Mouse (Mus musculus): Measurements from ENCODE around the gene Pinlyp. TPM values are rescaled to one million over a fixed set of nuclear protein-coding genes. Genes with fewer than 3 reads are reported as not detected.
A peak's percentile ranks its signal among the peaks of the same experiment; 100 is the strongest.

Pinlyp gene
- total RNA-seq, 2 experiments from 2014 or later, result not detected

DNA sequence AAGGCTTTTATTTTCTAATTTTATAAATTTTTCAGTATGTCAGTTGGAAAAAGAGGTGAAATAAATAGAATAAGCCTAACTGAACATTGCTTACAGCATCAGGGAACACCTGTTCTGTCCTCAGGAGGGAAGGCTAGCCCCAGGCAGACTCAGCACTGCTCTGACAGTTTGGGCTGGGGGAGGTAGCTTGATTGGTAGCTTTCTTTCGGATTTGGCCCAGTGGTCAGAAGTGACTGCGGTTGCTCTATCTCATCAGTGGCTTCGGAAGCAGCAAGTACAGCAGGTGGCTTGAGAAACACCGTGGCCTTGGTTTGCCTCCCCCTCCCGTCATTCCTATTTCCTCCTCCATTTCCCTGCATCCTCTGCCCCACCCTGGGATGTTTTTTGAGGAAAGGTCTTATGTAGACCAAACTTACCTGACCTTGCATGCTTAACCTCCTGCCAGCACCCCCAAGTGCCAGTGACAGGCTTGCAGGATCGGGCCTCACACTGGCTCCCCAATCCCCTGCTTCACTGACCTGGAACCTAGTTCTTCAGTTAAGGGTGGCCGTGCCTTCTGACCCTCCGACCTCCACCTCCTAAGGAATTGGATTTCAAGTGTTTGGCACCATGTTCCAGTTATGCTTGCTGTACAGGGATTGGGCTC is 17.4 kb upstream of the Pinlyp start:
- DNase-seq (ENCODE audit: extremely low spot score in 1 of 2, low spot score in 1 of 2), result no peak

DNA sequence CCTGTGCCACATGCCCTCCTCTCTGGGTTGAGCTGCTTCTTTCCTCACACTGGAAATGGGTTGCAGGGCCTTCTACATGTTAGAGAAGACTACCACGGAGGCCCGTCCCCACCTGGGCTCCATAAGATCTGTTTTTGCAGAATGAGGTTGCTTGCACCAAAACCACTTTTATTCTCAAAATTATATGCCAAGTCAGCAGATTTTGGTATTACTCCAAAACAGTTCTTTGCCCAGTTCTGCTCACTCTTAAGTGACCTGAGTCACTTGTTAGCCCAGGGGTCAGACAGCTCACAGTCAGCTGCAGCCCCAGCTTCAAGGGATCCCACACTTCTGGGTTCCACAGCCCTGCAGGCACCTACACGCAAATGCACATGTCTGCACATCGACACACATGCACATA is 15.5 kb upstream of the Pinlyp start:
- DNase-seq (ENCODE audit: extremely low spot score in 1 of 2, low spot score in 1 of 2), result no peak

DNA sequence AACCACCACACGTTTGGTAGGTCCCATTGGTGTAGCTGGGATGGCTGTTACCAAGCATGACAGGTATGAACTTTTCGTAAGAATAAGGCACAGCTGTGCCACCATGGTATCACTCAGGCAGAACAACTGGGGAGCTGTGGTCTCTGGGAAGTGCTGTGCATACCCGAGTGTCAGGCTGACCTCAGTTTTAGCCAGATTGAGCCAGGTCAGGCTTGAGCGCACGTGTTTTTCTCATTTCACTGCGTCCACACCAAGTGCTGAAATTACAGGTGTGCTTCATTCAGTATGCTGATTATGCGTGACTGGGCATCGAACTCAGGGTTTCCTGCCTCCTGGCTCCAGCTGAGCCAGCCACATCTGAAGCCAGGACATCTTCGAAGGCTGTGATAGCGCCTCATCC is 9.9 kb upstream of the Pinlyp start:
- no peak for DNase-seq (ENCODE audit: extremely low spot score in 1 of 2, low spot score in 1 of 2)

DNA sequence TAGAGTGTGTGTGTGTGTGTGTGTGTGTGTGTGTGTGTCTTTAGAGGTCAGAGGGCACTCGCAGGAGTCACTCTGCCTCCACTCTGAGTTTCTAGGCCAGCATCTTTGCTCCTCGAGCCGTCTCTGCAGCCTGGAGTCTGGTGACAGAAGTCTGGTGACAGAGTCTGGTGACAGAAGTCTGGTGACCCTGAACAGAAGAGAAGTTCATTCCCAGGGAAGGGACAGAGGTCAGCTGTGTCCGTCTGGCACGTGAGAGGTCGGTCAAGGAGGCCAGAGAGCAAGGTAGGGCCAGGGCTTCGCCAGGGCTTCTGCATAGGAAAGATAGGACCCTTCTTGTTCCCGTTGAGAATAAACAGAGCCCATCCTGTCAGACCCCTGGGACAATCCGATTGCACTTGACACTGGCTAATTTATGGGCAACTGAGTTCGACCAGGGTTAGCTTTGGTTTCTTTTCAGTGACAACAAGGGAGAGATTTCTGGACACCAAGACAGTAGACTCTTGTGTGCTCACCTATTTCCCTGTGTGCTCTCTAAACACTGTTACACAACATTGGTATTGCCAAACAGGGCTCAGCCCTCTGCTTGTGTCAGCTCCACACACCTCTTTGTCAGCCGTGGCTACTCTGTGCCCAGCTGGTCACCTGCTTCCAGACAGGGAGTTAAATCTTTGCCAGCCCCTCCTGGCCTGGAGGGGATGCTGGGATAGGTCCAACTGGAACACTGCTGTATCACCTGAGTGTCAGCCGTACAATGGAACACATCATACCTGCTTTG is 6.3 kb upstream of the Pinlyp start:
- DNase-seq (ENCODE audit: extremely low spot score in 1 of 2, low spot score in 1 of 2), result no peak

DNA sequence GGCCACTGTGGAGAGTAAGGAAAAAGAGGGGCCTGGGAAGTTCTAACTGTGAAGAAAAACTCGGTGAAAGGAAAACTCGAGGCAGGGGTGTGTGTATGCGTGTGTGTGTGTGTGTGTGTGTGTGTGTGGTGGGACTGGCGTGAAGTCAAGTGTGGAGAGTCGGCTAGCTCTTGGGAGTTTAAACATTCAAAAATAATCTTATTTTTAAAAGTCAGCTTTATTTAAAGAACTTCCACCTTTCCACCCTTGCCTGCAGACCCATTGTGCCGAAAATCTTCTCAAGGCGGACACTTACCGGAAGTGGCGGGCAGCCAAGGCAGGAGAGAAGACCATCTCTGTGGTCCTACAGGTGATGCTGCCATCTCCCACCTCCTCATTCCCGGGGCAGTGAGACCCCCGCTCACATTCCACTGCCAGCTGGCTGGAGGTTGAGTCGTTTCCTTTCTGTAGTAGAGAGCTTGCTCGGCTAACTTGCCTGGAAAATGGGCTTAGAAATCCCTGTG is 1.7 kb upstream of the Pinlyp start:
- no peak for DNase-seq (ENCODE audit: extremely low spot score in 1 of 2, low spot score in 1 of 2)

DNA sequence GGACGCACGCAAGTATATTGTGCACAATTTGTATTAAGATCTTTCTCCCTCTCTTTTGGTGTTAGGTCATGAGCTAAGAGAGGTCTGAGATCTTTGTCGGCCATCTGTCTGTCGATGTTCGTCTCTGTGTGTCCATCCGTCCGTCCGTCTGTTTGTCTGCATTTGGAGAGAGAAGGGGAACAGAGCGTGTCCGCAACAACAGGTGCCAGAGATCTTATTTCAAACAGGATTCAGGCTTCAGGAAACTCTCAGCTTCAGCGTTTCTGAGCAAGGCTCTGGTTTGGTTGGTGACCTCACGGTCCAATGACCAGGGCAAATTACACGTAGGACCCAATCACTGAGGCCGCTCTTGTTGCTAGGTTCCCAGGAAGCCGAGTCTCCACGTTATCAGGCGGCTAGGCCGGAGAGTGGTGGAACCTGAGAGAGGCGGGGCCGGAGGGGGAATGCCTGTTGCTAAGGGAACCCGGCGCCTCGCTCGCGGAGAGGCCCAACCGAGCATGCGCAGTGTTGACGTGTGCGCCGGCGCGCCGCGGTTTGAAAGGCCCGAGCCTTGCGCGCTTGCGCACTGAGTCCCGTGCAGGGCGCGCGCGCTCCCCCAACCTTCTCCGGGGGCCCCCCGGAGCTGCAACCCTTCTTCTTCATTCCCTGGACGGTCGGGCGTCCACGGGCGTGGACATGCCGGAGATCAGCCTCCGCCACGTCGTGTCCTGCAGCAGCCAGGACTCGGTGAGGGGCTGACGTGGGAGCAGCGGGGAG is 894 bp upstream of the Pinlyp start:
- peak; percentile 95 to 96 for DNase-seq (ENCODE audit: extremely low spot score in 1 of 2, low spot score in 1 of 2)

DNA sequence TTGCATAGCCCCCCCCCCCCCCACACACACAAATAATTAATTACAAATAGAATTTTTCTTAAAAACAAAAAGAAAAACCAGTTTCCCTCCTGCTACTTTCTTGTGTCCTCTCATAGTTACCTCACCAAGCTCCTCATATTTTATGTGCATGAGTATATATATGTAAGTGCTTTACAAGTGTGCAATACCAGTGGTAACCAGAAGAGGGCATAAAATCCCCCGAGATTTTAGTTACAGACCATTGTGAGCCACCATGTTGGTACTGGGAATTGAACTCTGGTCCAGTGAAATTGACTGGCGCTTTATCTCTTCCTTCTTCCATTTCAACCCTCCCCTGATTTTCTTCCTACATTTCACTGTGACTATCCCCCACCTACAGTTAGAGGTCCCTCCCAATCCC is 1.4 kb downstream of the Pinlyp start:
- no peak for DNase-seq (ENCODE audit: extremely low spot score in 1 of 2, low spot score in 1 of 2)

DNA sequence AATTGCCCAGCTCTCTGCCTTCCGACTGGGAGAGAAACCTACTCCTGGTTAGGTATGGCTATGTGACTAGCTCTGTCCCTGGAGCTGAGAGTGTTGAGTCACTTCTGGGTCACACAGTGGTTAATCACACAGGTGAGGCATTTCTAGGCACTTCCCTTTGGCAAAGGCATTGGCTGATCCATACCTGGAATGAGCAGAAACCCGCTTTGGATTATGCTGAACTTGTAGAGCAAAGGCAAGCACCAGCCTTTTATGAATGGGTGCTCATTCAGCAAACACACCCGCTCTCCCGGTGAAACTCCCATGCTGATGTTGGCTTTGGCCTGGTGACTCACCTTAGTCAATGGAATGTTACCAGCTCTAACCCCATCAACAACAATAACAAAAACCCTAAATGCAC is 6.2 kb downstream of the Pinlyp start:
- no peak for DNase-seq (ENCODE audit: extremely low spot score in 1 of 2, low spot score in 1 of 2)

DNA sequence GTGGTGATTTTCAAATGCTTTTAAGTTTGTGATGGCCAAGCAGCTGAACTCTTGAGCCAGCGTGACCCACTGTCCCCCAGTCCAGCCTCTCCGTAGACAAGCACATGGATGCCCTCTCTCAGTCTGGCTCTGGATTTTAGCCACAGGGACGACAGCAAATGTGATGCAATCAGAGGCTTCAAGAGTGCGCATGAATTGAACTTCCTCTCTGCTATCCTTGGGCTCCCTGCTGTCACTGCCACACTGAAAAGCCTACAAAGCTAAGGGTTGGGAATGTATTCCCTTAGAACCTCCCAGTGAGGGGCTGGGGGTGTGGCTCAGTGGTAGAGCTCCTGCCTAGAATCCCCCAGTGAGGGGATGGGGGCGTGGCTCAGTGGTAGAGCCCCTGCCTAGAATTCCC is 7.2 kb downstream of the Pinlyp start:
- no peak for DNase-seq (ENCODE audit: extremely low spot score in 1 of 2, low spot score in 1 of 2)

DNA sequence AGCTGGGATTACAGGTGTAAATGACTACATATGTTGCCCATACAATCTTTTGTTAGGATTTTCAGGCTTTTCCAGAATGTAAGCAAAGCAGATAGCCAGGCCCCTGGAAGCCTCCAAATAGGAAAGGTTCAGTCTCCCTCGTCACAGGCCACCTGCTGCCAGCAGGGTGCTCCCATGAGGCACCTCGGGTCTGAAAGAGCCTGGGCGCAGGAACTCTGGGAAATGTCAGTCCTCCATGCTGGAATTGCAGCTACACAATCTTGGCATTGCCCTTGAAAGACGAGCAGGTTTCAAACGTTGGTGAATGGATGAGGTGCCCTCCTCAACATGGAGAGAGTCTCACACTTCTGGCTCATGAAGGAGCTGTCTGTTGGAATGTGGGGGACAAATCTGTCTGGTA is 7.8 kb downstream of the Pinlyp start:
- no peak for DNase-seq (ENCODE audit: extremely low spot score in 1 of 2, low spot score in 1 of 2)

DNA sequence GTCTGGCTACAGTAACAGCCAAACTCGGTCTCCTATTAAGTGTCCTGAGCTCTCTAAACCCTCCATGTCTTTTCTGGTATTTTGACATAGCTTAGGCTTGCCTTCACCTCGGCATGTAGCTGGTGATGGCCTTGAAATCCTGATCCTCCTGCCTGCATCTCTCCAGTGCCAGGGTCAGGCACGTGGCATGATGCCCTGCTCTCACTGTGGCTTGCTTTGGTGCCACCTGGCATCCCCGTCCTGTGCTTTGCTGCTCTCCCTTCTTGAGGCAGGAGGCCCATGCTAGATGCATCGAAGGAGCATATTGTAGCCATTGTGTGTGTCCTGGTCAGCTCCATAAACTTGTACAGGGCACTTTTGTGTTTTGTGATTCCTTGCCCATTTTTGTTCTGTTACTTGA is 8.3 kb downstream of the Pinlyp start:
- DNase-seq (ENCODE audit: extremely low spot score in 1 of 2, low spot score in 1 of 2), result no peak

DNA sequence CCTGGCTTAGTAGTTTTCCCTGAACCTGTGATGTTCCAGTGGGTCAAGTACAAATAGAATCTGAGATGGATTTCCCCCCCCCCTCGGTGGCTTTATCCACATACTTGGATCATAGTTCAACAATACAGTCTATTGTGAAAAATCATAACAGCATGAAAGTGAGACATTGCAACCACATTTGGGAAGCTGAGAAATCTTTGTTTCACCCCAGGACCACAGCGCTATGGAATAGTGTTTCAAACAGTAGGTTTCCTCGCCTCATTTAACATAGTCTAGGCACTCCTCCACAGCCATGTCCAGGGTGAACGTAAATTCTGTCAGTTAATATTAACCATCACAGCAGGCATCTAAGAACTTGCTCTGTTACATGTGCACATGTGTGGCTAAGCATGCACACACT is 8.8 kb downstream of the Pinlyp start:
- DNase-seq (ENCODE audit: extremely low spot score in 1 of 2, low spot score in 1 of 2), result no peak

DNA sequence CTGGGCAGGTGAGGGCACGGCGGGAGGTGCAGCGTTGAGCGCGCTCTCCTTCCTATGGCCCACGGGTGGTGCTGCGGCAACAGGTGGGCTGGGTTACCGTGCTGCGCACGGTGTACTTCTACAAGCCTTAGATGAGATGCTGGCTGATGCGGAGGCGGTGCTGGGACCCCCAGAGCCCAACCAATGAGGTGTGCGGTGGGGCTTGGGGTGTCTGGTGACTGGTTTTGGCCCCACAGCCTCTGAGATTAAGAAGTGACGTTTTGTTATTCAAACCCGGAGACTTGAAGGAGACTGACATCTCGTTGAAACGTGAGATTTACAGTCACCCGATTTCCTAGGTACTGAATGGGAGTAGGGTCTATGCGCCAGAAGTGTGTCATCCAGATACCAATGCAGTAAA is 11.6 kb downstream of the Pinlyp start:
- DNase-seq (ENCODE audit: extremely low spot score in 1 of 2, low spot score in 1 of 2), result no peak

DNA sequence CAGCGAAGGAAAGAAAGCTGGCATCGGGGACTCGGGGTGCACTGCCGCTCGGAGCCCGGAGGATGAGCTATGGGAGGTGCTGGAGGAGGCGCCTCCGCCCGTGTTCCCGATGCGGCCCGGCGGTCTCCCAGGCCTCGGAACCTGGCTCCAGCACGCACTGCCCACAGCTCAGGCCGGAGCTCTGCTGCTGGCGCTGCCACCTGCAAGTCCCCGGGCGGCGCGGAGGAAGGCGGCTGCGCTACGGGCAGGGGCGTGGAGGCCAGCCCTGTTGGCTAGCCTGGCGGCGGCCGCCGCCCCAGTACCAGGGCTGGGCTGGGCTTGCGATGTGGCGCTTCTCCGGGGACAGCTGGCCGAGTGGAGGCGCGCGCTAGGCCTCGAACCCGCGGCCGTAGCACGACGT is 12.1 kb downstream of the Pinlyp start:
- no peak for DNase-seq (ENCODE audit: extremely low spot score in 1 of 2, low spot score in 1 of 2)

DNA sequence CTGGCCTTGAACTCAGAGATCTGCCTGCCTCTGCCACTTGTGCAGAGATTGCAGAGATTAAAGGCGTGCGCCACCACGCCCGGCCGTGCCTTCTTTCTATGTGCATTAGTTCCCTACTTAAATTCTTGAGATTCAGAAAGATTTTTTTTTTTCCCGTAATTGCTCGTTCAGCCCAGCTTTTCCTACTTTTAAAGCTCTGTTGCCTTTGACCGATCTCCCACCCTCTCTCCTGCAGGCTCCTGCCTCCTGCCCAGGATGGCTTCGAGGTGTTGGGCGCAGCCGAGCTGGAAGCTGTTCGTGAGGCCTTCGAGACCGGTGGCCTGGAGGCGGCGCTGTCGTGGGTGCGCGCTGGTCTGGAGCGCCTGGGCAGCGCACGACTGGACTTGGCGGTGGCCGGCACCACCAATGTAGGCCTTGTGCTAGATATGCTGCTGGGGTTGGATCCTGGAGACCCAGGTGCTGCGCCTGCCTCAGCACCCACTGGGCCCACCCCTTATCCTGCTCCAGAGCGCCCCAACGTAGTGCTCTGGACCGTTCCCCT is 12.8 kb downstream of the Pinlyp start:
- DNase-seq (ENCODE audit: extremely low spot score in 1 of 2, low spot score in 1 of 2), result no peak

DNA sequence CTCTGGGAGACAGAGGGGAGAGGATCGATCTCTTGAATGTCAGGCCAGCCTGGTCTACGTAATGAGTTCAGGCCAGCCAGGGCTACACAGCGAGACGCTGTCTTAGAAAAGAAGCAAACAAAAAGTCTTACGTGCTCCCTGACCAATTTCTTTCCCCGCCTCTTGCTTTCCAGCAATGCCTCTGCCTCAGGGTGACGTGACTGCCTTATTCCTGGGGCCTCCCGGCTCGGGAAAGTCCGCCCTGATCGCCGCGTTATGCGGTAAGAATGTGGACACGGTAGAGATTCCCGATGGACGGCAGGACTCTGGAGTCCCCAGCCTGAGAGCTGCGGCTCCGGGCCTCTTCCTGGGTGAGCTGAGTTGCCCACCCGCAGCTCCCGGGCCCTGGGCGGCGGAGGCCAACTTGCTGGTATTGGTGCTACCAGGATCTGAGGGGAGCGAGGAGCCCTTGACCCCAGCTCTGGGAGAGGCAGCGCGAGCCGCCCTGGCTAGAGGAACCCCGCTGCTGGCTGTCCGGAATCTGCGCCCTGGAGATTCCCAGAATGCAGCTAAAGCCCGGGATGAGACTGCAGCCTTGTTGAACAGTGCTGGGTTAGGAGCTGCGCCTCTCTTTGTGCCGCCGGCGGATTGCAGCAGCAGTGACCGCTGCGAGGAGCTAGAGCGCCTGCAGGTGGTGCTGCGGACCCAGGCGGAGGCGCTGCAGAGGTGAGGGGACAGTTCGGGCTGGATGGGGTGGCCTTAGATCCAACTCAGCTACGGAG is 14.5 kb downstream of the Pinlyp start:
- DNase-seq (ENCODE audit: extremely low spot score in 1 of 2, low spot score in 1 of 2), result peak; percentile 56 to 66

DNA sequence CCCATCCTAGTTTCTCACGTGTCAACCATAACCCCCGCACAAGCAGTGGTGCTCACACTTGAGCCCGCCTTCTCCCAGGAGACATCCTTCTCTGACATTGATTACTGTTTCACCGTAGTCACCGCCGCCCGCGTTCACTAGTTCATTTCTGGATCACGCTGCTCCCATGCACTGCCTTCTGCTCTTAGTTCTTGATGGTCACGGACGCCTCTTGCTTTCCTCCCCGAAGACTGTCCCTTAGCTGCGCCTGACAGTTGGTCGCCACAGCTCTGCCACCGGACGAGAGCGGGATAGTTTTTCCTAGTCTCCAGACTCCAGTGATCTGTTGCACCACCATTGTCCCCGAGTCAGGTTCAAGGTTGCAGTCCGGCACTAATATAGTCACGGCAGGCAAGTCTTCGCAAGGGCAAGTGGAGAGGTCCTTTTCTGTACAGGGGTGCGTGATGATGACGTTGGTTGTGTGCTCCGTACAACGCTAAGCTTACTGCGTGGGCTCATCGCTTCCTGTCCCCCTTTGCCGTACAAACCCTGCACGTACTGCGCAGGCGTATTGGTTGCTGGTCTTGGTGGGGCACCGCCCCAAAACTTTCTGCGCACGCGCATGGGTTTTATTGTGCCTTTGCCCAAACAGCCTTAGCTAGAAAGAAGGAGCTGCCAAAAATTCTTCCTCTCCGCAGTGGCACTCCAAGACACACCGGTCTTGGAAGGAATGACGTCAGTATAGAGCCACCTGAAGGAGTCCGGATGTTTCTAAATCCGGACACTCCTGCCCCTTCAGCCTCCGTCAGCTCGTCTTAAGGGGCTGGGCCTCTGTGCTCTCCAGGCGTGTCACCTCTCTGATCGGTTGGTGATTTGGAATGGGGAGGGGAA is 15.6 kb downstream of the Pinlyp start, which contains the start of gene Irgq:
TSS of gene Irgq (plus strand) at position 628 of the 870 bp plus-strand sequence.
- DNase-seq (ENCODE audit: extremely low spot score in 1 of 2, low spot score in 1 of 2), result peak; percentile 95 to 98

DNA sequence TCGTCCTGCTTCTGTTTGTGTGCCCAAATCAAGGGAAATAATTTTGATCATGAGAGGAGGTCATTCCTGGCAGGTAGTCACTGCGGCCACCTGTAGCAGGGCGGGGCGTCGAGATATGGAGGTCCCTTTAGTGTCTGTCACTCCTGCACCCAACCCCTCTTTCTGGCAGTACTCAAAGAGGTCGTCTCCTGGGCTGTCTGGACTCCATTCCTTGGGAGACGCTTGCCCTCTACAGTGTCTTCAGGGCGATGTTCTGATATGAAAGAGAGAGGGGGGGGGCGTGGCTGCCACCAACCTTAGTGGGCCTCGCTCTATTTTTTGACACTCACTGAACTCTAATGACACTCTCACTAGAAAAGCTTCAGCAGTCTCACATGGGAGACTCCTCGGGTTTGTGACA is 16.3 kb downstream of the Pinlyp start:
- DNase-seq (ENCODE audit: extremely low spot score in 1 of 2, low spot score in 1 of 2), result no peak

DNA sequence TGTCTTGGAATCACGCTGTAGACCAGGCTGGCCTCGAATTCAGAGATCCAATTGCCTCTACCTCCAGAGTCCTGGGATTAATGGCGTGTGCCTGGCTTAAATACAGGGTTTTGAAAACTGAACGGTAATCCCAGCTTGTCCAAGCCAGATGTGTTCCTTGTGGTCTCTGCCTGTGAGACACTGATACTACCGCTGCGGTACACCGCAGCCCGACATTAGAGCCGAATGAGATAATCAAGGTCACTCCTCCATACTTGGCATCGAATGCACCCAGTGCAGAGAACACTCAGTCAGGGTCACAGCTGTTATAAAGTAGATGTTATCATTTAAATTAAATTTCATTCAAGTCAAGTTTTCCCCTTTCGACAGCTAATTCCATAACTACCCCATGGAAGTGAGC is 17.1 kb downstream of the Pinlyp start:
- no peak for DNase-seq (ENCODE audit: extremely low spot score in 1 of 2, low spot score in 1 of 2)
